Mouse (Mus musculus): ENCODE measurements around the gene Aurkb.

Gene Aurkb

DNA sequence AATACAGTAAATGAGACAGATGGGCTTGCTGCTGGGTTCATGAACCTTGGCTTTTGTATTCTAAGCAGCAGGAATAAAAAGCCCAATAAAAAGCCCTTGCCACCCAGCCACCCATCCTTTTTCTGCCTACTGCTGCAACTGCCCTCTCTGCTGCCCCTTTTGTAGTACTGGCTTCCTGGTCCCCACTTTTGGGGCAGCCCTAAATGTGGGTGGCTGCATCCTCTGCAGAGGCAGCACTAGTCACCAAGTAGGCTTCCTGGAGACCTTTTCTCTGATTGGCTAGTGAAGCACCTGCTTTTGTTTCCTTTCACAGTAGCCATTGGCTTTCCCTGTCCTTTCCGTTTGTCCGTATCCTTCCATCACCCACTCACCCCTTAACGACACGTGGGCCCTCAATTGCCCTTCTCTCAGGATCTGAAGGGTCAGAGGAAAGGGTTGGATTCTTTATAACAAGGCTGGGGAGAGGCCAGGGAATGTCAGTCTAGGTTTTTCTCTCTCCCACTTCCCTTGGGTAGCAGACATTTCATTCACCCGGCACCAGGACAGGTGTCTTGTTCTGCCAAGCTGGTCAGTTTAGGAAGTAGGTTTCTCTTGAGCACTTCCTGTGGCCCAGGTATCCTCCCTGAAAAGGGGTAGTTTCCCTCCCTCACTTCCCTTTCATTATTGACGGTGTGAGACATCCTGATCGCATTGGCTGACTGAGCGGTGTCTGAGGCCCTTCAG, 52.8 kb downstream of the Aurkb start:
- no peak for DNase-seq (ENCODE audit: low read depth, low spot score)

- DNase-seq (ENCODE audit: low read depth, low spot score) = no peak
Observed at GRCm38 (mm10) chr11:69098762-69099091, 53.3 kb downstream of the Aurkb start.

DNA sequence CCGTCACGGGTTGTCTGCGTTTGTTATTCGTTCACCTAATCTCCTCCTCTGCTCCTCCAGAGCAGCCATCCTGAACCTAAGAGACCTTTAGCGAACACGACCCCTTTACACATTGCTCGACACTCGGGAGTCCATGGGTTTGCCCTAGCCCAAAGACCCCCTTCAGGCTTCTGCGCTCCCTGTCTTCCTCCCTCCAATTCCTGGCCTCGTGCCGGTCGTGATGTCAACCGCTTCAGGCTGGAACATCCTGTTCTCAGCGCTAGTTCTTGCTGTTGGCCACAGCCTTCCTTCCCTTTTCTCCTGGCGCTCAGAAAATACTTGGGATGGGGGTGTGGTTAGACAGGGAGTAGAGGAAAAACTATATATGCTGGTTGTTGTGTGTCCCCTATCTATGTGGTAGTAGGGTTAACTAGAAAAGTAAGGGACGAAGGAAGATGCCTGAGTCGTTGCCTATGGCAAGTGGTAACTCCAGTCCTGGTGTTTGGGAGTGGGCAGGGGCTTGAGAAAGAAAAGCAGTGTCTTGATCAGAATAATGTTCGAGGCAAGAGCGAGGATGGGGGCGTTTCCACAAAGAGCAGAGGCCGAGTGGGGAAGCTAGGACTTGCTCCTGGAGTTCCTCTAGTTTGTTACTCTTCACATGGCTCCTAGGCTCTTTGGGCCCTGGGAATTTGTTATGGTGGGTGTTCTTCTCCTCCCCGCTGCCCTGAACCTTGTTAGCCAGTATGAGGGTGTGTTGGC, 53.9 kb downstream of the Aurkb start:
- DNase-seq (ENCODE audit: low read depth, low spot score) = no peak

- DNase-seq (ENCODE audit: low read depth, low spot score) = no peak
Observed at GRCm38 (mm10) chr11:69099915-69100345, 54.5 kb downstream of the Aurkb start.

- DNase-seq (ENCODE audit: low read depth, low spot score) = no peak
Observed at GRCm38 (mm10) chr11:69100639-69101360, 55.4 kb downstream of the Aurkb start.
